23 mouse cellular contexts compared by ENCODE assay signal in the genomic region with DNA sequence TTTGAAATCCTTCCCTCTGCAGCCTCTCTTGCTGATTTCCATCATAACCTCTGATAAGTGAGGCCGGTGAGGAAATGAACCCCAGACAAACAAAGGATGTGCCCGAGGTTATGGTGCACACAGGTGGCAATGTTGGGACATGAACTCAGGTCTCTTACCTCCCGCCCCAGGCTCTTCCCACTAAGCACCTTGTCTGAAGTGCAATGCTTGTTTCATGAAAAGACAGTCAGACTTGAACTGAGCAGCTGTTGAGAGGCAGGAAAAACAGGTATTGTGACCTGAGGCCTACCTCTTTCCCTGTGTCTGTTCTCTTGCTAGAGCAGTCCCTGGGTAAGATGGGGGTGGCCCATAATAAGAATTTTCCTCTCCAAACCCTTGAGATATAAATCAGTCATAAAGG. TPM values are rescaled to one million over a fixed set of nuclear protein-coding genes. Genes with fewer than 3 reads are reported as not detected.
A peak's percentile ranks its signal among the peaks of the same experiment; 100 is the strongest.
DNase-seq lines count a peak whose midpoint lies in the region; ATAC-seq lines count a peak whose summit lies in the region.
"Had no signal": no experiment of that assay in that cellular context is flagged by ENCODE, and none has a peak within 500 bp of the region (broad histone marks: within the 10 kb centered on the region; RNA-seq: fewer than 3 reads in every experiment).

No protein-coding gene starts in this region.

- 0 out of 2 replicates have a peak, but pooled peaks have one; percentile 1 for ATAC-seq in limb, embryonic 13.5 days (ENCODE audit: low FRiP score, low read depth)
- ATAC-seq: forebrain, embryonic 14.5 days; forebrain, embryonic 16.5 days had no signal

- DNase-seq in limb, embryonic 10.5 days (ENCODE audit: low spot score) = no peak
- peak; percentile 93 for DNase-seq in fat pad, adult 2 months (ENCODE audit: extremely low read depth, low read depth, low spot score)
- peak; percentile 92 for DNase-seq in gonadal fat pad, adult 2 months (ENCODE audit: low read depth)
- DNase-seq in kidney, adult 8-10 months = no peak
- no peak for DNase-seq in left cerebral cortex, postnatal 25 days (ENCODE audit: low spot score in 2 of 2)
- DNase-seq: adrenal gland, adult 2 months; adrenal gland, postnatal 10 days; adrenal gland, postnatal 25 days; cerebellum, adult 11 months; cerebellum, adult 18-20 months; cerebellum, adult 9-10 months; cerebellum, postnatal 10 days; cerebellum, postnatal 25 days had no signal

- no peak overlapping the region for H3K27ac ChIP-seq in limb, embryonic 13.5 days
- no peak overlapping the region for H3K27ac ChIP-seq in limb, embryonic 10.5 days
- H3K27ac ChIP-seq: embryonic facial prominence, embryonic 13.5 days; forebrain, embryonic 10.5 days; forebrain, embryonic 12.5 days had no signal

- no peaks in the 10 kb centered on the region for H3K4me1 ChIP-seq in limb, embryonic 13.5 days
- H3K4me1 ChIP-seq in limb, embryonic 10.5 days = no peaks in the 10 kb centered on the region
- H3K4me1 ChIP-seq: forebrain, embryonic 10.5 days; forebrain, embryonic 12.5 days had no signal

- H3K4me3 ChIP-seq in limb, embryonic 13.5 days = no peak overlapping the region
- no peak overlapping the region for H3K4me3 ChIP-seq in limb, embryonic 10.5 days
- H3K4me3 ChIP-seq: embryonic facial prominence, embryonic 13.5 days; forebrain, embryonic 10.5 days; forebrain, embryonic 12.5 days had no signal

- H3K9me3 ChIP-seq in limb, embryonic 13.5 days = no peaks in the 10 kb centered on the region
- no peaks in the 10 kb centered on the region for H3K9me3 ChIP-seq in limb, embryonic 10.5 days (replicated peaks)
- H3K9me3 ChIP-seq: embryonic facial prominence, embryonic 13.5 days; forebrain, embryonic 10.5 days; forebrain, embryonic 12.5 days had no signal

- H3K27me3 ChIP-seq in limb, embryonic 13.5 days = no peaks in the 10 kb centered on the region
- H3K27me3 ChIP-seq in limb, embryonic 10.5 days (ENCODE audit: low read depth, poor library complexity, severe bottlenecking) = 0 out of 2 replicates have a peak, but pooled peaks cover 11% of the 10 kb centered on the region
- H3K27me3 ChIP-seq: embryonic facial prominence, embryonic 13.5 days; forebrain, embryonic 12.5 days had no signal

- H3K9ac ChIP-seq in limb, embryonic 13.5 days = no peak overlapping the region
- H3K9ac ChIP-seq: embryonic facial prominence, embryonic 13.5 days; forebrain, embryonic 12.5 days had no signal

- 88% methylated on average over 3 of the region's 3 CpGs for WGBS in limb, embryonic 13.5 days
- 88% methylated on average over 3 of the region's 3 CpGs for WGBS in limb, embryonic 10.5 days

- no peak overlapping the region for H3K4me2 ChIP-seq in limb, embryonic 13.5 days (replicated peaks)
- H3K4me2 ChIP-seq: embryonic facial prominence, embryonic 13.5 days; forebrain, embryonic 12.5 days had no signal

- H3K36me3 ChIP-seq in limb, embryonic 13.5 days = no peaks in the 10 kb centered on the region
- H3K36me3 ChIP-seq in limb, embryonic 10.5 days = no peaks in the 10 kb centered on the region
- H3K36me3 ChIP-seq: embryonic facial prominence, embryonic 13.5 days; forebrain, embryonic 10.5 days; forebrain, embryonic 12.5 days had no signal

- intact Hi-C loops in left cerebral cortex, postnatal 25 days (cut with DNase I) = no loop called here

RNA-seq across cellular contexts. Expression of gene Duox1, which starts 16.8 kb away (rescaled TPM):
- polyA plus RNA-seq in limb, embryonic 13.5 days (2015; fragmentation: Nextera tagmentation; extraction: Ambion mirVana) = 0.74 and 0.87 TPM in 2 replicates
- polyA plus RNA-seq in limb, embryonic 10.5 days (2016; fragmentation: Nextera tagmentation; extraction: Ambion mirVana) = 0.14 and 0.18 TPM in 2 replicates
- 0.08 and 0.39 TPM in 2 replicates for polyA plus RNA-seq in gonadal fat pad, adult 2 months (2012; rRNA removed)
- total RNA-seq in left cerebral cortex, postnatal 25 days (2021) = under 1 TPM in 1 of 2 experiments, not detected in 1; 0.07 TPM
- total RNA-seq: adrenal gland, adult 2 months; adrenal gland, postnatal 10 days; adrenal gland, postnatal 25 days; MEL had no signal
- polyA plus RNA-seq: cortical plate, adult 2 months; forebrain, embryonic 10.5 days had no signal

RNA-seq across cellular contexts. Expression of gene Duoxa1, which starts 18.7 kb away (rescaled TPM):
- 1.7 and 3.5 TPM in 2 replicates for polyA plus RNA-seq in limb, embryonic 13.5 days (2015; fragmentation: Nextera tagmentation; extraction: Ambion mirVana)
- polyA plus RNA-seq in limb, embryonic 10.5 days (2016; fragmentation: Nextera tagmentation; extraction: Ambion mirVana) = 0.45 TPM in 1 of 2 replicates, not detected in the other
- 2.1 and 7.9 TPM in 2 replicates for polyA plus RNA-seq in gonadal fat pad, adult 2 months (2012; rRNA removed)
- total RNA-seq in left cerebral cortex, postnatal 25 days (2021) = not detected
- total RNA-seq: adrenal gland, postnatal 25 days; MEL had no signal
- polyA plus RNA-seq: forebrain, embryonic 10.5 days; forebrain, embryonic 14.5 days; forebrain, embryonic 16.5 days had no signal

RNA-seq across cellular contexts. Expression of gene Duoxa2, which starts 33.5 kb away (rescaled TPM):
- 0.20 and 0.26 TPM in 2 replicates for polyA plus RNA-seq in limb, embryonic 13.5 days (2015; fragmentation: Nextera tagmentation; extraction: Ambion mirVana)
- 0.13 TPM in 1 of 2 replicates, not detected in the other for polyA plus RNA-seq in limb, embryonic 10.5 days (2016; fragmentation: Nextera tagmentation; extraction: Ambion mirVana)
- 0.30 and 0.32 TPM in 2 replicates for polyA plus RNA-seq in gonadal fat pad, adult 2 months (2012; rRNA removed)
- not detected for total RNA-seq in left cerebral cortex, postnatal 25 days (2021)
- total RNA-seq: adrenal gland, adult 2 months; adrenal gland, postnatal 10 days; adrenal gland, postnatal 25 days; MEL had no signal
- polyA plus RNA-seq: adrenal gland, adult 2 months; C2C12; cortical plate, adult 2 months; embryonic facial prominence, embryonic 11.5 days; embryonic facial prominence, embryonic 13.5 days; forebrain, embryonic 10.5 days; forebrain, embryonic 12.5 days; forebrain, embryonic 14.5 days; forebrain, embryonic 16.5 days had no signal

RNA-seq across cellular contexts. Expression of gene Duox2, which starts 34.0 kb away (rescaled TPM):
- 0.03 and 0.08 TPM in 2 replicates for polyA plus RNA-seq in limb, embryonic 13.5 days (2015; fragmentation: Nextera tagmentation; extraction: Ambion mirVana)
- polyA plus RNA-seq in limb, embryonic 10.5 days (2016; fragmentation: Nextera tagmentation; extraction: Ambion mirVana) = 0.03 TPM in 1 of 2 replicates, not detected in the other
- 0.56 and 0.57 TPM in 2 replicates for polyA plus RNA-seq in gonadal fat pad, adult 2 months (2012; rRNA removed)
- under 1 TPM in 1 of 2 experiments, not detected in 1; 0.07 TPM for total RNA-seq in left cerebral cortex, postnatal 25 days (2021)
- total RNA-seq: adrenal gland, postnatal 25 days; MEL had no signal
- polyA plus RNA-seq: embryonic facial prominence, embryonic 11.5 days; forebrain, embryonic 10.5 days; forebrain, embryonic 12.5 days; forebrain, embryonic 14.5 days; forebrain, embryonic 16.5 days had no signal

RNA-seq across cellular contexts. Expression of gene Shf, which starts 36.7 kb away (rescaled TPM):
- 4.2 and 6.0 TPM in 2 replicates for polyA plus RNA-seq in limb, embryonic 13.5 days (2015; fragmentation: Nextera tagmentation; extraction: Ambion mirVana)
- polyA plus RNA-seq in limb, embryonic 10.5 days (2016; fragmentation: Nextera tagmentation; extraction: Ambion mirVana) = 5.4 TPM in 2 replicates
- polyA plus RNA-seq in gonadal fat pad, adult 2 months (2012; rRNA removed) = 12.9 and 15.7 TPM in 2 replicates
- total RNA-seq in left cerebral cortex, postnatal 25 days (2021) = 10 to 100 TPM; 64.9 to 72.2 TPM

Comparison
In these comparisons a context has a peak if more than half of its experiments do, and no peak if none do; other contexts are left out.
1. DNase-seq: peak in fat pad, adult 2 months (single experiment) and gonadal fat pad, adult 2 months (single experiment); none in limb, embryonic 10.5 days (single experiment), kidney, adult 8-10 months (0 of 2) and left cerebral cortex, postnatal 25 days (0 of 2).